Mouse (Mus musculus) C2C12 (cell line): Measurements from ENCODE around the gene Tfpt.

Experiments
- CTCF ChIP-seq: IDR thresholded peaks from one replicate; pipeline ENCODE4 v1.5.1; 2011; ENCODE audit not compliant: control insufficient read depth, insufficient read depth, insufficient read length
- FOSL1 ChIP-seq: IDR thresholded peaks from one replicate; pipeline ENCODE4 v1.8.0; 2011; ENCODE audit warnings: mild to moderate bottlenecking, low read length; ENCODE audit not compliant: poor library complexity, insufficient read depth, severe bottlenecking
- MAX ChIP-seq: IDR thresholded peaks from one replicate; pipeline ENCODE4 v1.6.1; 2011; ENCODE audit warnings: mild to moderate bottlenecking, control low read depth
- MYOG ChIP-seq: IDR thresholded peaks from one replicate; pipeline ENCODE4 v1.6.1; 2011; ENCODE audit not compliant: control insufficient read depth, insufficient read length; ENCODE audit errors: extremely low read depth
- USF1 ChIP-seq: IDR thresholded peaks from one replicate; pipeline ENCODE4 v1.6.1; 2011; ENCODE audit warnings: low read depth, mild to moderate bottlenecking, control low read depth, moderate library complexity

DNA sequence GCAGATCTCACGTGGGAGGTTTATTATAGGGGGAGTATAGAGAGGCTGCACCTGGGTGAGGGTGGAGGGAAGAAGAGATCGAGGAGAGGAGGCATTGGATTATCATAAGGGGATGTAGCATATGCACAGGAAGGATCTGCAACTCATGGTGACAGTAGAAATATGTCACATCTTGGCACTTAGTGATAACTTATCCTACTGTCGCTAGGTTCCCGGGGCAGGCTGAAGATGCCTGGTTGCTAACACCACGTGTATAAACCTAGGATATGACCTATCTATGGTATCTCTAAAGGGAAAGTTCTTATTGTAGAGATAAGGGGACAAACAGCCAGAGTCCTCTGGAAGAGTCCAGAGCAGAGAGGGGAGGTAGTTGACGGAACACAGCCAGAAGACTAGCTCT, 44.0 kb downstream of the Tfpt start:
- no peak for TF ChIP-seq MAX
- no peak for TF ChIP-seq CTCF
- no peak for TF ChIP-seq MYOG
- no peak for TF ChIP-seq FOSL1
- TF ChIP-seq USF1, result no peak
